Mouse (Mus musculus) stomach, postnatal 0 days (tissue): ENCODE data around the gene H2-M2. TPM values are rescaled to one million over a fixed set of nuclear protein-coding genes. Genes with fewer than 3 reads are reported as not detected.

Experiments used
- ATAC-seq: fragments of 200-750 bp; cut with Nextera tagmentation; 2 replicates; pipeline ENCODE4 v1.8.0; 2017; ENCODE audit not compliant: low FRiP score, low TSS enrichment
- DNase-seq: peaks from one replicate; pipeline ENCODE4 v3.0.0-alpha.2; 2016; ENCODE audit warnings: low spot score
- H3K27ac ChIP-seq: fragments of 300-500 bp; sonication (generic); replicated peaks from 2 replicates; pipeline ENCODE4 v1.5.1; 2014; ENCODE audit warnings: mild to moderate bottlenecking, control low read depth
- H3K27me3 ChIP-seq: fragments of 300-500 bp; sonication (generic); 2 replicates; pipeline ENCODE4 v1.6.1; 2014; ENCODE audit warnings: low read length; ENCODE audit not compliant: control insufficient read depth, insufficient read depth
- H3K36me3 ChIP-seq: fragments of 300-500 bp; sonication (generic); 2 replicates; pipeline ENCODE4 v1.6.1; 2014; ENCODE audit warnings: low read length, mixed read lengths; ENCODE audit not compliant: control insufficient read depth, insufficient read depth
- H3K4me1 ChIP-seq: fragments of 300-500 bp; sonication (generic); replicated peaks from 2 replicates; pipeline ENCODE4 v1.6.1; 2014; ENCODE audit warnings: antibody characterized with exemption; ENCODE audit not compliant: control insufficient read depth, insufficient read depth
- H3K4me2 ChIP-seq: fragments of 300-500 bp; sonication (generic); replicated peaks from 2 replicates; pipeline ENCODE4 v1.6.1; 2014; ENCODE audit warnings: low read depth, mild to moderate bottlenecking, control low read depth, moderate library complexity
- H3K4me3 ChIP-seq: fragments of 300-500 bp; sonication (generic); 2 replicates; pipeline ENCODE4 v1.5.1; 2014; ENCODE audit warnings: low read depth, low read length, control low read depth
- H3K9ac ChIP-seq: fragments of 300-500 bp; sonication (generic); 2 replicates; pipeline ENCODE4 v1.6.1; 2014; ENCODE audit warnings: mild to moderate bottlenecking, low read length, control low read depth, mixed read lengths
- H3K9me3 ChIP-seq: fragments of 300-500 bp; sonication (generic); 2 replicates; pipeline ENCODE4 v1.6.1; 2016; ENCODE audit warnings: low read length; ENCODE audit not compliant: control insufficient read depth
- CTCF ChIP-seq: IDR thresholded peaks from 2 replicates; pipeline ENCODE4 v1.5.1; 2016; ENCODE audit warnings: antibody characterized with exemption, low read depth, mild to moderate bottlenecking, moderate library complexity
- EP300 ChIP-seq: optimal IDR thresholded peaks from 2 replicates; pipeline ENCODE3; 2016; ENCODE audit warnings: antibody characterized with exemption
- WGBS: fragments of 180-500 bp; shearing (Covaris S2); extraction: QIAGEN DNeasy Blood & Tissue Kit; methylation state at CpG from one replicate; pipeline ENCODE4 v1.1.7; 2014; 5-methylcytosine and 5-hydroxymethylcytosine counted together
- polyA plus RNA-seq: library from polyadenylated mRNA; unstranded; fragments of >200 nt; fragmentation: Nextera tagmentation; extraction: Ambion mirVana; gene quantifications from 2 replicates; pipeline ENCODE4 v1.2.1, GENCODE M21; 2015

H2-M2 gene
- polyA plus RNA-seq, 1 experiment from 2014 or later, result not detected

- 73% methylated on average over 1 of the region's 1 CpGs for WGBS
- no peak for TF ChIP-seq CTCF
- no peak for TF ChIP-seq EP300
- Histone ChIP-seq H3K36me3 (no peaks in the 10 kb centered on the region), H3K9ac (no peak within 1 kb of the TSS), H3K9me3 (no peaks in the 10 kb centered on the region), H3K27ac (no peak within 1 kb of the TSS), H3K27me3 (no peaks in the 10 kb centered on the region), H3K4me1 (no peaks in the 10 kb centered on the region), H3K4me2 (no peak within 1 kb of the TSS), H3K4me3 (no peak within 1 kb of the TSS)
- ATAC-seq, result no peak
- DNase-seq, result no peak
These were observed 38.2 kb downstream of the H2-M2 start, which contains the start of gene Olfr108 for GRCm38 (mm10) chr17:37445180-37445579. Olfr108 (plus strand) TSS chr17:37445480.

Other genes starting within 250 kb of the H2-M2 start
- gene Olfr97, start 246.2 kb downstream of the H2-M2 start, polyA plus RNA-seq, result not detected in 2 replicates
- not detected in 2 replicates for gene Olfr98, start 219.8 kb downstream of the H2-M2 start, polyA plus RNA-seq
- 4.2 and 4.3 TPM in 2 replicates for gene H2-M3, start 213.3 kb downstream of the H2-M2 start, polyA plus RNA-seq
- gene Olfr99, start 200.1 kb downstream of the H2-M2 start, polyA plus RNA-seq, result not detected in 2 replicates
- gene Olfr101, start 179.2 kb downstream of the H2-M2 start, polyA plus RNA-seq, result not detected in 2 replicates
- not detected in 2 replicates for gene Olfr102, start 166.5 kb downstream of the H2-M2 start, polyA plus RNA-seq
- not detected in 2 replicates for gene Olfr103, start 143.9 kb downstream of the H2-M2 start, polyA plus RNA-seq
- not detected in 2 replicates for gene Olfr104-ps, start 124.0 kb downstream of the H2-M2 start, polyA plus RNA-seq
- not detected in 2 replicates for gene Olfr105-ps, start 104.5 kb downstream of the H2-M2 start, polyA plus RNA-seq
- not detected in 2 replicates for gene Olfr106-ps, start 93.2 kb downstream of the H2-M2 start, polyA plus RNA-seq
- not detected in 2 replicates for gene Olfr107, start 84.3 kb downstream of the H2-M2 start, polyA plus RNA-seq
- not detected in 2 replicates for gene Olfr108, start 38.1 kb downstream of the H2-M2 start, polyA plus RNA-seq
- gene Olfr109, start 24.6 kb downstream of the H2-M2 start, polyA plus RNA-seq, result 0.02 TPM in 1 of 2 replicates, not detected in the other
- not detected in 2 replicates for gene Olfr110, start 8.9 kb upstream of the H2-M2 start, polyA plus RNA-seq
- not detected in 2 replicates for gene Olfr111, start 24.5 kb upstream of the H2-M2 start, polyA plus RNA-seq
- not detected in 2 replicates for gene Olfr112, start 85.9 kb upstream of the H2-M2 start, polyA plus RNA-seq
- not detected in 2 replicates for gene Olfr113, start 94.1 kb upstream of the H2-M2 start, polyA plus RNA-seq
- not detected in 2 replicates for gene Olfr114, start 109.2 kb upstream of the H2-M2 start, polyA plus RNA-seq
- gene Olfr115, start 143.6 kb upstream of the H2-M2 start, polyA plus RNA-seq, result not detected in 2 replicates
- not detected in 2 replicates for gene Olfr116, start 143.6 kb upstream of the H2-M2 start, polyA plus RNA-seq
- gene Olfr117, start 180.2 kb upstream of the H2-M2 start, polyA plus RNA-seq, result not detected in 2 replicates
- not detected in 2 replicates for gene Olfr118, start 183.4 kb upstream of the H2-M2 start, polyA plus RNA-seq
- gene Olfr119, start 213.0 kb upstream of the H2-M2 start, polyA plus RNA-seq, result not detected in 2 replicates
- gene Olfr120, start 238.3 kb upstream of the H2-M2 start, polyA plus RNA-seq, result not detected in 2 replicates